Mouse (Mus musculus) cortical plate, adult 2 months (tissue): Measurements from ENCODE around the gene Coq9.
"Not testable (repeated sequence)": the region's sequence is repeated elsewhere in the genome, so short reads cannot be mapped to it uniquely, and the experiment has no call there.

Experiments
- CTCF ChIP-seq: fragments of 200-500 bp; IDR thresholded peaks from 2 replicates; pipeline ENCODE4 v1.5.1; 2011; ENCODE audit warnings: mild to moderate bottlenecking, control low read depth, low read length; ENCODE audit not compliant: insufficient read depth; ENCODE audit errors: extremely low read depth
- POLR2A ChIP-seq: fragments of 200-500 bp; IDR thresholded peaks from 2 replicates; pipeline ENCODE4 v1.6.1; 2011; ENCODE audit warnings: mild to moderate bottlenecking, low read length, control low read depth; ENCODE audit not compliant: insufficient read depth; ENCODE audit errors: extremely low read depth

DNA sequence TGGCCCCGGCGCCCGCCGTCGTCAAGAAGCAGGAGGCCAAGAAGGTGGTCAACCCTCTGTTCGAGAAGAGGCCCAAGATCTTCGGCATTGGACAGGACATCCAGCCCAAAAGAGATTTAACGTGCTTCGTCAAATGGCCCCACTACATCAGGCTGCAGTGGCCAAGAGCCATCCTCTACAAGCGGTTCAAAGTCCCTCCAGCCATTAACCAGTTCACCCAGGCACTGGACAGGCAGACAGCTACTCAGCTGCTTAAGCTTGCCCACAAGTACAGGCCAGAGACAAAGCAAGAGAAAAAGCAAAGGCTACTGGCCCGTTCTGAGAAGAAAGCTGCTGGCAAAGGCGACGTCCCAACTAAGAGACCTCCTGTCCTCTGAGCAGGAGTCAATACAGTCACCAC is 2.4 kb upstream of the Coq9 start:
- not testable (repeated sequence) for TF ChIP-seq CTCF, POLR2A
